Mouse (Mus musculus) bone marrow macrophage, adult 2 months (primary cell): Measurements from ENCODE around the gene Tldc2.

ENCODE experiments used
- CTCF ChIP-seq: IDR thresholded peaks from 2 replicates; pipeline ENCODE4 v1.5.1; 2012; ENCODE audit warnings: low read depth, mild to moderate bottlenecking, low read length, moderate library complexity
- POLR2A ChIP-seq: IDR thresholded peaks from 2 replicates; pipeline ENCODE4 v1.6.1; 2012; ENCODE audit warnings: mild to moderate bottlenecking, low read depth, low read length, borderline replicate concordance

DNA sequence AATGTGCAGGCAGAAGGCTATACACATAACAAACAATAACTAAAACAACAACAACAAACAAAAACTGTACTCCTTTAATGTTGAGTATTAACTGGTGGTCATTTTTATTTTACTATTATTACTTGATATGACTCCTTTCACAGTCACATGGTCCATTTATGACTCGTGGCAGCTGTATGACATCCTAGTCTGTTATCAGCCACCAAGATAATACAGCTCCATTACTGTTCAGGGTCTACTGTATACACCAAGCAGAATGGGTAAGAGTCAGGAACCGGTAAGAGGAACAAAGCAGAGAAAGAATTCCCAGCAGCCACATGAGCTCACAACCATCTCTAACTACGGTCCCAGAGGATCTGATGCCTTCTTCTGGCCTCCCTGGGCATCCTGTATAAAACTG lies 38.4 kb downstream of the Tldc2 start:
- TF ChIP-seq POLR2A (no peak), CTCF (no peak)
